Mouse (Mus musculus) lung, adult 2 months (tissue): ENCODE measurements around the gene Kctd18.

Source experiments
- CTCF ChIP-seq: fragments of 200-500 bp; IDR thresholded peaks from 2 replicates; pipeline ENCODE4 v1.5.1; 2011; ENCODE audit warnings: mild to moderate bottlenecking, low read length, control low read depth; ENCODE audit not compliant: insufficient read depth
- POLR2A ChIP-seq: fragments of 200-500 bp; IDR thresholded peaks from 2 replicates; pipeline ENCODE4 v1.6.1; 2011; ENCODE audit warnings: low read depth, mild to moderate bottlenecking, control low read depth, low read length, borderline replicate concordance; ENCODE audit errors: extremely low read depth

- no peak for TF ChIP-seq POLR2A
- TF ChIP-seq CTCF = peak; percentile 33
Measured at GRCm38 (mm10) chr1:57949195-57949594, 69.6 kb downstream of the Kctd18 start.
